Mouse (Mus musculus) liver, embryonic 12.5 days (tissue): ENCODE data around the gene Gm10639. TPM values are rescaled to one million over a fixed set of nuclear protein-coding genes. Genes with fewer than 3 reads are reported as not detected.
"Not testable (repeated sequence)": the region's sequence is repeated elsewhere in the genome, so short reads cannot be mapped to it uniquely, and the experiment has no call there.

Source experiments
- ATAC-seq: fragments of 200-750 bp; cut with Nextera tagmentation; 2 replicates; pipeline ENCODE4 v1.8.0; 2017; ENCODE audit warnings: moderate number of reproducible peaks, mild to moderate bottlenecking, moderate library complexity
- H3K27ac ChIP-seq: fragments of 300-500 bp; sonication (generic); 2 replicates; pipeline ENCODE4 v1.5.1; 2016; ENCODE audit warnings: mild to moderate bottlenecking
- H3K27me3 ChIP-seq: fragments of 300-500 bp; sonication (generic); replicated peaks from 2 replicates; pipeline ENCODE4 v1.6.1; 2016; ENCODE audit warnings: mild to moderate bottlenecking, moderate library complexity
- H3K36me3 ChIP-seq: fragments of 300-500 bp; sonication (generic); 2 replicates; pipeline ENCODE4 v1.6.1; 2016; ENCODE audit warnings: mild to moderate bottlenecking, moderate library complexity
- H3K4me1 ChIP-seq: fragments of 300-500 bp; sonication (generic); 2 replicates; pipeline ENCODE4 v1.6.1; 2016
- H3K4me2 ChIP-seq: fragments of 300-500 bp; sonication (generic); 2 replicates; pipeline ENCODE4 v1.6.1; 2016; ENCODE audit warnings: mild to moderate bottlenecking, moderate library complexity
- H3K4me3 ChIP-seq: fragments of 300-500 bp; sonication (generic); 2 replicates; pipeline ENCODE4 v1.5.1; 2016; ENCODE audit warnings: mild to moderate bottlenecking, moderate library complexity
- H3K9ac ChIP-seq: fragments of 300-500 bp; sonication (generic); 2 replicates; pipeline ENCODE4 v1.6.1; 2016; ENCODE audit warnings: mild to moderate bottlenecking, moderate library complexity
- H3K9me3 ChIP-seq: fragments of 300-500 bp; sonication (generic); replicated peaks from 2 replicates; pipeline ENCODE4 v1.6.1; 2016; ENCODE audit warnings: mild to moderate bottlenecking, moderate library complexity
- WGBS: fragments of 180-500 bp; shearing (Covaris S2); methylation state at CpG from one replicate; pipeline ENCODE4 v1.1.7; 2016; ENCODE audit not compliant: insufficient replicate concordance; 5-methylcytosine and 5-hydroxymethylcytosine counted together
- polyA plus RNA-seq: library from polyadenylated mRNA; unstranded; fragments of >200 nt; fragmentation: Nextera tagmentation; extraction: Ambion mirVana; gene quantifications from 2 replicates; pipeline ENCODE4 v1.2.1, GENCODE M21; 2016

Gene Gm10639
- polyA plus RNA-seq, 1 experiment from 2014 or later = not detected

DNA sequence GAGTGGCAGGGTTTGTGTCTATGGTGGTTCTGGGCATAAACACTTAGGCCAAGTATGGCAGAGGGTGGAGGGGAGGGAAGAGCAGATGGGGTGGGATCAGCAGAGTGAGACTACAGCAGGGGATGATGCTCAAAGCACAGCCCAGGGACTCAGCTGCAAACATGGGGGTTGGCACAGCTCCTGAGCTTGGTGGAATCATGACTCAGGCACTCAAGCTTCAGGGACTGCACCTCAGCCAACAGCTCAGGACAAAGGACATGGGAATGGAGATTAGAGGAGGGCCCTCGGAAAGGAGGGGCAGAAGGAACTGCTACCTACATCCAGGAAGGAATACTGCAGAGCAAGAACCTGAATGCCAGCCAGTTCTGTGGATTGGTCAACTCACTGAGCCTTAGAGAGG, 9.4 kb downstream of the Gm10639 start:
- H3K36me3 ChIP-seq, H3K27me3 ChIP-seq, H3K9ac ChIP-seq, H3K4me2 ChIP-seq, H3K27ac ChIP-seq, H3K4me3 ChIP-seq, H3K9me3 ChIP-seq, H3K4me1 ChIP-seq, ATAC-seq: not testable (repeated sequence)
- WGBS = 53% methylated on average over 1 of the region's 1 CpGs

DNA sequence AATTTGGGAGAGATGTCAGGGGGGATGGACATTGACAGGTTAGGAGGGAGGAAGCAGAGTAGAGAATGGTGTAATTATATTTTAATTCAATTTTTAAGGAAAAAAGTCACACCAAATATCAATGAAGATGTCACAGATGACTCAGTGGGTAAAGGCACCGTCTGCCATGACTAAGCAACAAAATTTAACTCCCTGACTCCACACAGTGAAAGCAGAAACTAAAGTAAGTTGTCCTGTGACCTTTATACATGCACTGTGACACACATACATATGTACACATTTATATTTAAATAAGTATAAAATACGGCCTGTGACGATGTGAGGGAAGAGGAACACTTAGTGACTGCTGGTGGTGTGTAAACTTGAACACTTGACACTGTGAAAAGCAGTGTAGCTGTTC, 18.4 kb downstream of the Gm10639 start:
- not testable (repeated sequence) for H3K4me3 ChIP-seq, H3K36me3 ChIP-seq, H3K9me3 ChIP-seq, ATAC-seq, H3K27ac ChIP-seq, H3K27me3 ChIP-seq, H3K9ac ChIP-seq, H3K4me1 ChIP-seq, H3K4me2 ChIP-seq
- 68% methylated on average over 3 of the region's 3 CpGs for WGBS

DNA sequence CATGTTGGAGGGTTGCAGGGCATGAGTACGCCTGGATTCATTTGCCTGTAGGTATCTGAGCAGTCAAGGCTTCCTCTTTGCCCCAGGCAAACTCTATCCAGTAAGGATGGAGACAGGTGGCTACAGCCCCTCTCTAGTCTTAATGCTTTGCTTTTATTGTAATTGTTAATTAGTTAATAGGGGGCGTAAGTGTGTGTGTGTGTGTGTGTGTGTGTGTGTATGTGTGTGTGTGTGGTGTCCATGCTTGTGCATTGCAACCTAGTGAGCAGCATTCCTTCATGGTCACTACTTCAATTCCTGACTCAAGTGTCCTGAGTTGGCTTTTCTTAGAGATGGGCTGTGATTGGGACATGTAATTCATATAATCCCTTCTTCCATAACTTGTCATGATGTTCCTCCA, 25.0 kb downstream of the Gm10639 start, which contains the start of gene Omt2a:
TSS of gene Omt2a (minus strand) at position 101 of the 400 bp plus-strand sequence.
- Histone ChIP-seq H3K4me1 (no peaks in the 10 kb centered on the region), H3K4me2 (no peak within 1 kb of the TSS), H3K9ac (no peak within 1 kb of the TSS), H3K36me3 (no peaks in the 10 kb centered on the region), H3K27ac (no peak within 1 kb of the TSS), H3K27me3 (no peaks in the 10 kb centered on the region), H3K9me3 (no peaks in the 10 kb centered on the region), H3K4me3 (no peak within 1 kb of the TSS)
- 28% methylated on average over 2 of the region's 2 CpGs for WGBS
- ATAC-seq = no peak

DNA sequence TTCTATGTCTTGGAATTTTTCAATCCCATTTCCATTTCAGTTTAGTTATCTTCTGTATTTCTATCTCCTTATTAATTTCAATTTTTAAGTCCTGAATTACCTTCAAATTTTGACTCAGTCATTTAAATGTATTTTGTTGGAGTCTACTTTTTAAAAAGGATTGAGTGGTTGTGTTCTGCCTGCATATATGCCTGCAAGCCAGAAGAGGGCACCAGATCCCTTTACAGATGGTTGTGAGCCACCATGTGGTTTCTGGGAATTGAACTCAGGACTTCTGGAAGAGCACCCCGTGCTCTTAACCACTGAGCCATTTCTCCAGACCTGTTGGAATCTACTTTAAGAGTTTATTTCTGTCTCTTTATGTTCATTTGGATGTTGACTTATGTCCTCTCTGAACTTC, 29.8 kb downstream of the Gm10639 start:
- ATAC-seq = no peak
- no peaks in the 10 kb centered on the region for H3K4me1 ChIP-seq
- no peak overlapping the region for H3K4me3 ChIP-seq
- no peak overlapping the region for H3K9ac ChIP-seq
- no peak overlapping the region for H3K27ac ChIP-seq
- 17% methylated on average over 1 of the region's 1 CpGs for WGBS
- no peak overlapping the region for H3K4me2 ChIP-seq
- no peaks in the 10 kb centered on the region for H3K27me3 ChIP-seq
- H3K9me3 ChIP-seq = no peaks in the 10 kb centered on the region
- no peaks in the 10 kb centered on the region for H3K36me3 ChIP-seq

DNA sequence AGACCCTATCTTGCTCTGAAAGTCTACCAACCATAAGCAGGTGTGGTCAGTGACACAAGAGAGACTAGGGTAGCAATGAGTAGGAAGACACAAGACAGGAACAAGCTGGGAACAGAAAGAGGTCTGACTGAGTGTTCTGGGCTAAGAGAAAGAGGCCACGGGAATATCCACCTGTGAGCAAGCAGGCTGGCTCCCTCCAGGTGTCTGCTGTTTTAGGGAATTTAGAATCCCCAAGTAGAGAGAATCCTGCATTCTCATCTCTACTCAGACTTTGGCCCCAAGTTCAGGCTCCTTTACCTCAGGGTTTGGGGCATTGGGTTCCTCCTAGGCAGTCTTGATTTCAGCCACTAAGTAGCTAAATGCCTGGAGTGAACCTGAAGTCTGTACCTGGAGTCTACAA, 37.6 kb downstream of the Gm10639 start, which contains the start of gene Omt2b:
TSS of gene Omt2b (plus strand) at position 301 of the 400 bp plus-strand sequence.
- not testable (repeated sequence) for H3K36me3 ChIP-seq, H3K4me3 ChIP-seq, H3K4me1 ChIP-seq, ATAC-seq, H3K27ac ChIP-seq, H3K4me2 ChIP-seq, H3K9ac ChIP-seq, H3K27me3 ChIP-seq, H3K9me3 ChIP-seq
- 45% methylated on average over 1 of the region's 1 CpGs for WGBS

DNA sequence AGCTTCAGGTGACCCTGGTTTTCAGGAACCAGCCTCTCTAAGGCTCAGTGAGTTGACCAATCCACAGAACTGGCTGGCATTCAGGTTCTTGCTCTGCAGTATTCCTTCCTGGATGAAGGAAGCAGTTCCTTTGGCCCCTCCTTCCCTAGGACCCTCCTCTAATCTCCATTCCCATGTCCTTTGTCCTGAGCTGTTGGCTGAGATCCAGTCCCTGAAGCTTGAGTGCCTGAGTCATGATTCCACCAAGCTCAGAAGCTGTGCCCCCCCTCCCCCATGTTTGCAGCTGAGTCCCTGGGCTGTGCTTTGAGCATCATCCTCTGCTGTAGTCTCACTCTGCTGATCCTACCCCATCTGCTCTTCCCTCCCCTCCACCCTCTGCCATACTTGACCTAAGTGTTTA, 47.3 kb downstream of the Gm10639 start:
- not testable (repeated sequence) for H3K27ac ChIP-seq, H3K9me3 ChIP-seq, H3K4me2 ChIP-seq, H3K36me3 ChIP-seq, H3K9ac ChIP-seq, ATAC-seq, H3K4me3 ChIP-seq, H3K27me3 ChIP-seq, H3K4me1 ChIP-seq

DNA sequence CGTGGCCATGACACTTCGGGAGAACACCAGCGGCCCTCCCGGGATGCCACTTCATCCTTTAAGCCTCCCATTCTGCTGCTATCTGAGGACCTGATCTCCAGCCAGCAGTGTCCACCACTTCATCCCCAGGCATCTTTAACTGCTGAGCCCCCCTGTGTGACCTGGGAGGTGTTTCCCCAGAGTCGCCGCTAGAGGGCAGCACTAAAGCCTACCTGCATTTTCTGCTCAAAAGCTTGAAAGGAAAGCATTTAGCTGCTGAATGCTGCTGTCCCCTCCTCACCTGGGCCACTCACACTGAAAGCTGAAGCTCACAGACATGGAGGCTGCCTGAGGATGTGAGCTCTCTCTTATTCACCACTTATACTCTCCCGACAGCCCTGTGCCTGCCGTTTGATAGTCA, 50.6 kb downstream of the Gm10639 start:
- not testable (repeated sequence) for H3K4me2 ChIP-seq

DNA sequence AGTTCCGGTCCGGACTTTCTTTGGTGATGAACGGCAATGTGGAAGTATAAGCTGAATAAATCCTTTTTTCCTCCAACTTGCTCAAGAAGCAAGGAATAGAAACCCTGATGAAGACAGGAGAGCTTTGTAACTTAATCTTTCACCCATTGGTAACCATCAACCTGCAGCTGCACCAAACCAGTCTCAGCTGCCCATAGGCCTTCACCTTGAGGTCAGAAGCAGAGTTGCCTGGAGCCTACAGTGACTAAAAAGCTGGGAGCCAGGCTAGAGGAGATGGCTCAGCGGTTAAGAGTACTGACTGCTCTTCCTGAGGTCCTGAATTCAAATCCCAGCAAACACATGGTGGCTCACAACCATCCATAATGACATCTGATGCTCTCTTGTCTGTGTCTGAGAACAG, 52.8 kb downstream of the Gm10639 start:
- H3K4me3 ChIP-seq, H3K9ac ChIP-seq, H3K36me3 ChIP-seq, ATAC-seq, H3K4me2 ChIP-seq, H3K4me1 ChIP-seq, H3K9me3 ChIP-seq, H3K27me3 ChIP-seq, H3K27ac ChIP-seq: not testable (repeated sequence)
- 65% methylated on average over 4 of the region's 4 CpGs for WGBS

More for the DNA sequence above, 50.6 kb downstream of the Gm10639 start:
- H3K27ac ChIP-seq, ATAC-seq, H3K9me3 ChIP-seq, H3K27me3 ChIP-seq, H3K36me3 ChIP-seq, H3K9ac ChIP-seq, H3K4me3 ChIP-seq, H3K4me1 ChIP-seq: not testable (repeated sequence)
- WGBS = 17% methylated on average over 8 of the region's 8 CpGs

DNA sequence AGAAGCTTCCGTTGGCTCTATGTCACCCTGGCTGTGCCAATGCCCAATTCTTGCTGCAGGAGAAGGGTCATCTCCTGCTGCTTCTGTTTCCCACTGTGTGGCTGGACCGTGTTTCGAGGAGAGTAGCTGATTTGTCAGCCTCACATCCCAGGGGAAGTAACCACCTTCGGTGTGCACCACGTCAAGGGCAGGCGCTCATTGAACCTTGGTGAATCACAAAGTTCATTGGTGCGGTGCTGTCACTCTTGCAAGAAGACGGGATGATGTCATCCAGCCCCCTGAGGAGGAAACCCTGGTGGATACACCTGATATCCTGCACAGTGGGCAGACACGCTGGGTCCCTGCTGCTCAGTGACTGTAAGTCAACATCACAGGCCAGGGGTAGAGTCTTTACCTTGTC, 53.3 kb downstream of the Gm10639 start:
- WGBS = 69% methylated on average over 9 of the region's 9 CpGs
- not testable (repeated sequence) for H3K4me2 ChIP-seq, H3K36me3 ChIP-seq, H3K4me3 ChIP-seq, H3K9me3 ChIP-seq, H3K27ac ChIP-seq, ATAC-seq, H3K9ac ChIP-seq, H3K27me3 ChIP-seq, H3K4me1 ChIP-seq

DNA sequence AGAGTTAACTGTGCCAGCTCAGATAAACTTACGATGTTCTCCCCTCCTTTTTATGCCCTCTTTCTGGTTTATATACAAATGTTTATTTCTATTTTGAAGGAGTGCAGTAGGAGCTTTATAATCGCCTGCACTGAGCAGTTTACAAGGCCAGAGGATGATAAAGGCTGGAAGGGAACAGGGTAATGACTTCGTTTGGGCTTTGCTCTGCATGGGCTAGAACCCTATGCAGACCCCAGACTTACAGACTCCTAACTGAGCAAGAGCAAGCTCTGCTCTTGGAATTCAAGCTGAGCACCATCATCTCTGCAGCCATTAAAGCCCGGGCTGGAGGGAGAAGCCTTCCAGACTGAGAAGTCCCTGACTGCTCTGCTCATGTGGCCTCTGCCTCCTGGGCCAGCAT, 55.5 kb downstream of the Gm10639 start:
- ATAC-seq, H3K4me1 ChIP-seq, H3K9me3 ChIP-seq, H3K4me3 ChIP-seq, H3K27me3 ChIP-seq, H3K36me3 ChIP-seq, H3K27ac ChIP-seq, H3K4me2 ChIP-seq, H3K9ac ChIP-seq: not testable (repeated sequence)
- 59% methylated on average over 4 of the region's 4 CpGs for WGBS

DNA sequence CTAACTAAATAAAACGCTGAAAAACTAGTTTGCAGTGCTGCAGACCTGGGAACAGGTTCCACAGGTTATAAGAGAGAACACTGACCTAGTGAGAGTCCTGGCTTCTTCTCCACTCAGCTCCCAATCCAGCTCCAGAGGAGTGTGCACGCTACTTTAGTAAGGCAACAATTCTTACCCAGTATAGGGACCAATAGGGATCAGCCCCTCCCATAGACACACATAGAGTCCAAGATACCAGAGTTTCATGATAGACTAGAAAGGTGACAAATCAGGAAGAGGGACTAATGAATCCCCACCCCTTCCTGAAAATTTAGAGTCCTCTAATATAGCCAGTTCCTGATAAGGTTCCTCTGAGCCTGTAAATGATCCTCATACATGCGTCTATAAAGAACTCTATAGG, 57.3 kb downstream of the Gm10639 start:
- no peak for ATAC-seq
- H3K27ac ChIP-seq = no peak overlapping the region
- WGBS = 42% methylated on average over 3 of the region's 3 CpGs

DNA sequence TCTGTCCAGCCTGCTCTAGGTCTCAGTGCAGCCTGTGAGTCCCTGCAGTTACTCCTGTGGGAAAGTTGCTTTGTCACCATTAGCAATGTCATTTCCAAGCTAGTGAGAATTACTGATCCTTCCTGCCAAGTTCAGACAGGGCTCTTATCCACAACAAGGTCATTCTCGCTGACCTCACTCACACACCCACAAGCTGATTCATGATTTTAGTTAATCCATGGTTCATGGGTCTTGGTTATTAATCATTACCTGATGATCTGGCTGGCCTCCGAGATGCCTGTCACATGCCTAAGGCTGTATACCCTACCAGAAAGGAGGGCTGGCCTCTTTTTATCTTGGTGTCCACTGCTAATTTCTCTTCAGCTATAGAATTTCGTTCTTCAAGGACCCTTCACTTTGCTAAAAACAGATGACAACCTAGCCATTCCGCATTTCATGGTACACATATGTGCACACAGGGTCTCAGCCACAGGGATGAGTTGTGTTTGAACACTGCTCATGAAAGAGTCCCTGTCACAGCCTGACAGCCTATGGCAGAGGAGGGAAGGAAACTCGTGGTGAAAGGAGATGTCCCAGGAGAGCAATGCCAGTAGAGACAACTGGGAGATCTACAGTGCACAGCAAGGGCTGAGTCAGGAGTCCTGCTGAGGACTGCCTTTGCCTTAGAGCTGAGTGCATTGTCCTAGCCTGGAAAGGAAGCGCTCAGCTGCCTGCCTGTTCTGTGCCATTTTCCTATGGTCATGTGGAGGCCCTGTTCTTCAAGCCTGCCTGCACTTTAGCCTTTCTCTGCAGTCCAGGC, 58.7 kb downstream of the Gm10639 start:
- H3K4me2 ChIP-seq, ATAC-seq, H3K9me3 ChIP-seq, H3K27ac ChIP-seq, H3K9ac ChIP-seq, H3K27me3 ChIP-seq, H3K4me1 ChIP-seq, H3K36me3 ChIP-seq, H3K4me3 ChIP-seq: not testable (repeated sequence)
- WGBS = 43% methylated on average over 6 of the region's 6 CpGs

More for the DNA sequence above, 57.3 kb downstream of the Gm10639 start:
- Histone ChIP-seq H3K4me3 (no peak overlapping the region), H3K4me2 (no peak overlapping the region), H3K9ac (no peak overlapping the region), H3K9me3 (no peaks in the 10 kb centered on the region), H3K36me3 (no peaks in the 10 kb centered on the region), H3K27me3 (no peaks in the 10 kb centered on the region), H3K4me1 (no peaks in the 10 kb centered on the region)

DNA sequence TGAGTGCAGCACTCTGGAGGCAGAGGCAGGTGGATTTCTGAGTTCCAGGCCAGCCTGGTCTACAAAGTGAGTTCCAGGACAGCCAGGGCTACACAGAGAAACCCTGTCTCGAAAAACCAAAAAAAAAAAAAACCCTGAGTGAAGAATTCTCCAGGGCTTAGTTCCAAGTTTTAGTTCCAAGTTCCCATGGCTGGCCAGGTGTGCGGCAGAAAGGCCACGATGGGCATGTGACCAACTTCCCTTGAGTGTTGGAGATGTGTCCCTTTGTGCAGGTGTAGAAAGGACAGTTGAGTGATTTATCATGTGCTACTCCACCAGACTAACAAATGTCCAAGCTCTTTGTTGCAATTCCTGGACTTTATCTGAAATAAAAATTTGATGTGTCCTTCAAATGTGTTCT, 59.4 kb downstream of the Gm10639 start:
- ATAC-seq, H3K9me3 ChIP-seq, H3K4me3 ChIP-seq, H3K27ac ChIP-seq, H3K4me2 ChIP-seq, H3K4me1 ChIP-seq, H3K27me3 ChIP-seq, H3K36me3 ChIP-seq, H3K9ac ChIP-seq: not testable (repeated sequence)
- 55% methylated on average over 3 of the region's 3 CpGs for WGBS
